Mouse (Mus musculus): ENCODE data around the gene Maff. TPM values are rescaled to one million over a fixed set of nuclear protein-coding genes. Genes with fewer than 3 reads are reported as not detected.

The Maff gene
- total and polyA plus RNA-seq, 3 experiments: 9.2 to 15.4 (median 10.5) TPM

DNA sequence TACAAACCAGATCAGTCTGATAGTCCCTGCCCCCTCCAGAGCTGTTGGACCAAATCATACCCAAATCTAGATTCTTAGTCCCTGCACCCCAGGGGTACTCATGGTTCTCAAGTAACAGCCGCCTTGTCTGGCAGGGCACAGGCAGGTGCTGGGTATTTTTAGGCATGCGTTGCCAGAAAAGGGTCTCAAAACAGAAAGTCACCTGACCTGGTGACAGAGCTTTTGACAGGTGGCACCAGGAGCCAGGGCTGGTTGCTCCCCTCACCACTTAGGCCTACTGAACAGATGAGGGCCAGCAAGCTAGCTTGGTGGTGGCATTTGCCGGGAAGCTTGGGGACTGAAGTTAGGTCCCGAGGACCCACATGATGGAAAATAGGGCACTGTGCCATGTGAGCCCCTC is 60.1 kb downstream of the Maff start:
- dilution Hi-C loops (cut with MboI; ENCODE audit: extremely low pct_ligation_motif_present, extremely low pct_unique_long_range_greater_than_20kb, low sequenced_read_pairs) (no loop called here), in situ Hi-C loops (cut with MboI; ENCODE audit: low pct_ligation_motif_present, low pct_unique_long_range_greater_than_20kb, low sequenced_read_pairs) (no loop called here)
- peaks cover 0 to 9% of the 10 kb centered on the region in 2 experiments for H3K36me3 ChIP-seq (replicated peaks in 1 of 2; ENCODE audit: control insufficient read depth in 1 of 2, insufficient read depth in 1 of 2, low read length in 1 of 2)
- peaks cover 3% of the 10 kb centered on the region; the same call in 1 of the 2 replicates for H3K79me2 ChIP-seq (replicated peaks; ENCODE audit: control insufficient read depth, extremely low read depth, insufficient read depth, poor library complexity, severe bottlenecking)
- peaks cover 13 to 45% of the 10 kb centered on the region in 2 experiments for H3K4me1 ChIP-seq (ENCODE audit: control insufficient read depth in 1 of 2, insufficient read depth in 2 of 2)
- no peak overlapping the region for H3K27ac ChIP-seq (ENCODE audit: insufficient read depth, low read depth)
- peaks cover 2% of the 10 kb centered on the region for H3K27me3 ChIP-seq (replicated peaks)
- no peak overlapping the region for H3K9ac ChIP-seq (ENCODE audit: insufficient read depth, low read depth)
- H3K4me3 ChIP-seq (replicated peaks in 1 of 3; ENCODE audit: low read depth in 2 of 3, low read length in 2 of 3, poor library complexity in 1 of 3): no peak overlapping the region
- H3K9me3 ChIP-seq (replicated peaks; ENCODE audit: low read length): no peaks in the 10 kb centered on the region
- no peak for DNase-seq (ENCODE audit: extremely low read depth)
- TF ChIP-seq E2F4 (IDR thresholded peaks at IDR 0.05; ENCODE audit: insufficient replicate concordance, low read depth, low read length): no peak
- no peak for TF ChIP-seq MAZ (IDR thresholded peaks at IDR 0.05; ENCODE audit: low read depth, low read length)
- TF ChIP-seq ETS1 (conservative IDR thresholded peaks at IDR 0.05; ENCODE audit: low read depth, low read length): no peak
- no peak for TF ChIP-seq NRF1 (IDR thresholded peaks at IDR 0.05; ENCODE audit: low read depth, low read length)
- TF ChIP-seq CHD2 (IDR thresholded peaks at IDR 0.05; ENCODE audit: low read length): no peak
- TF ChIP-seq RCOR1 (conservative IDR thresholded peaks at IDR 0.05; ENCODE audit: low read depth, low read length): no peak
- no peak for TF ChIP-seq TCF12 (IDR thresholded peaks at IDR 0.05; ENCODE audit: low read depth, low read length)
- no peak for TF ChIP-seq POLR2A (IDR thresholded peaks at IDR 0.05; ENCODE audit: low read depth, low read length)
- no peak for TF ChIP-seq SMC3 (IDR thresholded peaks at IDR 0.05; ENCODE audit: low read depth, low read length)
- no peak for TF ChIP-seq RAD21 (IDR thresholded peaks at IDR 0.05; ENCODE audit: low read depth, low read length)
- TF ChIP-seq USF2 (conservative IDR thresholded peaks at IDR 0.05; ENCODE audit: low read depth, low read length): no peak
- no peak for TF ChIP-seq TBP (conservative IDR thresholded peaks at IDR 0.05; ENCODE audit: low read depth, low read length)
- no peak for TF ChIP-seq ZC3H11A (IDR thresholded peaks at IDR 0.05; ENCODE audit: low read depth, low read length)
- TF ChIP-seq JUND (conservative IDR thresholded peaks at IDR 0.05; ENCODE audit: low read depth, low read length): no peak
- TF ChIP-seq ZNF384 (IDR thresholded peaks at IDR 0.05; ENCODE audit: low read depth, low read length): no peak
- no peak overlapping the region for H3K4me2 ChIP-seq (ENCODE audit: insufficient read depth, low read depth, poor library complexity, severe bottlenecking)

Other genes starting within 250 kb of the Maff start
- 6.3 and 6.7 TPM in 2 replicates for gene Micall1, start 237.7 kb upstream of the Maff start, total RNA-seq (2012; rRNA removed)
- gene Micall1, start 237.7 kb upstream of the Maff start, total RNA-seq (2014; rRNA removed): 1.5 and 1.7 TPM in 2 replicates
- gene Micall1, start 237.7 kb upstream of the Maff start, polyA plus RNA-seq (2012; ENCODE audit: insufficient read length, low read depth): 8.9 and 10.4 TPM in 2 replicates
- gene Polr2f, start 205.6 kb upstream of the Maff start, total RNA-seq (2012; rRNA removed): 286 and 376 TPM in 2 replicates
- gene Polr2f, start 205.6 kb upstream of the Maff start, total RNA-seq (2014; rRNA removed): 157 and 218 TPM in 2 replicates
- gene Polr2f, start 205.6 kb upstream of the Maff start, polyA plus RNA-seq (2012; ENCODE audit: insufficient read length, low read depth): 414 and 431 TPM in 2 replicates
- 1.2 and 2.1 TPM in 2 replicates for gene 1700088E04Rik, start 205.4 kb upstream of the Maff start, total RNA-seq (2012; rRNA removed)
- 0.68 and 1.0 TPM in 2 replicates for gene 1700088E04Rik, start 205.4 kb upstream of the Maff start, total RNA-seq (2014; rRNA removed)
- 3.8 and 4.2 TPM in 2 replicates for gene 1700088E04Rik, start 205.4 kb upstream of the Maff start, polyA plus RNA-seq (2012; ENCODE audit: insufficient read length, low read depth)
- gene Sox10, start 181.4 kb upstream of the Maff start, total RNA-seq (2012; rRNA removed): 0.04 and 0.08 TPM in 2 replicates
- not detected in 2 replicates for gene Sox10, start 181.4 kb upstream of the Maff start, total RNA-seq (2014; rRNA removed)
- gene Sox10, start 181.4 kb upstream of the Maff start, polyA plus RNA-seq (2012; ENCODE audit: insufficient read length, low read depth): not detected in 2 replicates
- 23.2 and 23.4 TPM in 2 replicates for gene Pick1, start 117.4 kb upstream of the Maff start, total RNA-seq (2012; rRNA removed)
- 13.9 and 15.4 TPM in 2 replicates for gene Pick1, start 117.4 kb upstream of the Maff start, total RNA-seq (2014; rRNA removed)
- gene Pick1, start 117.4 kb upstream of the Maff start, polyA plus RNA-seq (2012; ENCODE audit: insufficient read length, low read depth): 14.9 and 18.5 TPM in 2 replicates
- gene Gm49486, start 117.2 kb upstream of the Maff start, total RNA-seq (2012; rRNA removed): 0.21 and 0.29 TPM in 2 replicates
- gene Gm49486, start 117.2 kb upstream of the Maff start, total RNA-seq (2014; rRNA removed): 0.49 and 0.77 TPM in 2 replicates
- 0.59 and 1.3 TPM in 2 replicates for gene Gm49486, start 117.2 kb upstream of the Maff start, polyA plus RNA-seq (2012; ENCODE audit: insufficient read length, low read depth)
- 0.08 and 0.29 TPM in 2 replicates for gene Slc16a8, start 91.9 kb upstream of the Maff start, total RNA-seq (2012; rRNA removed)
- not detected in 2 replicates for gene Slc16a8, start 91.9 kb upstream of the Maff start, total RNA-seq (2014; rRNA removed)
- gene Slc16a8, start 91.9 kb upstream of the Maff start, polyA plus RNA-seq (2012; ENCODE audit: insufficient read length, low read depth): 0.79 and 0.83 TPM in 2 replicates
- 0.21 and 1.5 TPM in 2 replicates for gene Baiap2l2, start 61.1 kb upstream of the Maff start, total RNA-seq (2012; rRNA removed)
- not detected in 2 replicates for gene Baiap2l2, start 61.1 kb upstream of the Maff start, total RNA-seq (2014; rRNA removed)
- 0.84 and 1.2 TPM in 2 replicates for gene Baiap2l2, start 61.1 kb upstream of the Maff start, polyA plus RNA-seq (2012; ENCODE audit: insufficient read length, low read depth)
- gene Pla2g6, start 18.2 kb upstream of the Maff start, total RNA-seq (2012; rRNA removed): 18.7 and 20.9 TPM in 2 replicates
- gene Pla2g6, start 18.2 kb upstream of the Maff start, total RNA-seq (2014; rRNA removed): 9.1 and 9.3 TPM in 2 replicates
- 12.7 and 14.8 TPM in 2 replicates for gene Pla2g6, start 18.2 kb upstream of the Maff start, polyA plus RNA-seq (2012; ENCODE audit: insufficient read length, low read depth)
- 18.9 and 21.1 TPM in 2 replicates for gene Tmem184b, start 56.9 kb downstream of the Maff start, total RNA-seq (2012; rRNA removed)
- 7.1 and 7.2 TPM in 2 replicates for gene Tmem184b, start 56.9 kb downstream of the Maff start, total RNA-seq (2014; rRNA removed)
- 38.0 and 42.7 TPM in 2 replicates for gene Tmem184b, start 56.9 kb downstream of the Maff start, polyA plus RNA-seq (2012; ENCODE audit: insufficient read length, low read depth)
- gene Csnk1e, start 108.9 kb downstream of the Maff start, total RNA-seq (2012; rRNA removed): 33.3 and 46.7 TPM in 2 replicates
- gene Csnk1e, start 108.9 kb downstream of the Maff start, total RNA-seq (2014; rRNA removed): 10.4 and 12.2 TPM in 2 replicates
- 16.8 and 18.5 TPM in 2 replicates for gene Csnk1e, start 108.9 kb downstream of the Maff start, polyA plus RNA-seq (2012; ENCODE audit: insufficient read length, low read depth)
- not detected in 2 replicates for gene Kcnj4, start 158.6 kb downstream of the Maff start, total RNA-seq (2012; rRNA removed)
- not detected in 2 replicates for gene Kcnj4, start 158.6 kb downstream of the Maff start, total RNA-seq (2014; rRNA removed)
- not detected in 2 replicates for gene Kcnj4, start 158.6 kb downstream of the Maff start, polyA plus RNA-seq (2012; ENCODE audit: insufficient read length, low read depth)
- gene Kdelr3, start 169.8 kb downstream of the Maff start, total RNA-seq (2012; rRNA removed): 7.3 and 7.4 TPM in 2 replicates
- gene Kdelr3, start 169.8 kb downstream of the Maff start, total RNA-seq (2014; rRNA removed): 0.88 and 0.94 TPM in 2 replicates
- 0.33 and 0.80 TPM in 2 replicates for gene Kdelr3, start 169.8 kb downstream of the Maff start, polyA plus RNA-seq (2012; ENCODE audit: insufficient read length, low read depth)
- gene Ddx17, start 200.1 kb downstream of the Maff start, total RNA-seq (2012; rRNA removed): 81.3 and 93.0 TPM in 2 replicates
- 79.8 and 84.6 TPM in 2 replicates for gene Ddx17, start 200.1 kb downstream of the Maff start, total RNA-seq (2014; rRNA removed)
- gene Ddx17, start 200.1 kb downstream of the Maff start, polyA plus RNA-seq (2012; ENCODE audit: insufficient read length, low read depth): 108 and 114 TPM in 2 replicates